Mouse (Mus musculus) gastrocnemius, adult 8-10 months (tissue): ENCODE measurements around the gene Pam. TPM values are rescaled to one million over a fixed set of nuclear protein-coding genes. Genes with fewer than 3 reads are reported as not detected.

Experiments used
- DNase-seq, 2 experiments: peaks; one replicate each; pipeline ENCODE4 v3.0.0; 2022; ENCODE audit warnings: low spot score in 2 of 2
- total RNA-seq, 4 experiments: library from RNA; stranded (reverse); gene quantifications; 2 replicates each; pipeline ENCODE4 v1.2.4; 2022

Pam gene
- total RNA-seq, 4 experiments from 2014 or later = 19.6 to 32.4 (median 23.9) TPM

DNA sequence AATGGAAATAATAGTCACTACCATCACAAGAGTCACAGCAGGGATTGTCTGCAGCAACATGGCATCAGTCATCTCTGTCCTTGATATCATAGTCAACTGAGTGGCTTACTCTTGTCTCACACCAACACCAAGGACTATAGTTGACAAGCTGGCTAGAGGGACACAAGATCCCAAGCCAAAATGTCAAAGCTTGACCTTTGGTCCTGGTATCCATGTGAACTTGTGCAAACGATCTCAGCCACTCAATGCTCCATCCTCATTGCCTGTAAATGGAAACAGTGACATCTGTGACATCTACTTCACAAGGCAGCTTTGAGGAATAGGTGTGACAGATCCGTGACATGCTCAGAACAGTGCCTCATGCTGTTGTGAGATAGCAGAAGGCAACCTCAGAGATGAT, 15.0 kb downstream of the Pam start:
- no peak for DNase-seq

DNA sequence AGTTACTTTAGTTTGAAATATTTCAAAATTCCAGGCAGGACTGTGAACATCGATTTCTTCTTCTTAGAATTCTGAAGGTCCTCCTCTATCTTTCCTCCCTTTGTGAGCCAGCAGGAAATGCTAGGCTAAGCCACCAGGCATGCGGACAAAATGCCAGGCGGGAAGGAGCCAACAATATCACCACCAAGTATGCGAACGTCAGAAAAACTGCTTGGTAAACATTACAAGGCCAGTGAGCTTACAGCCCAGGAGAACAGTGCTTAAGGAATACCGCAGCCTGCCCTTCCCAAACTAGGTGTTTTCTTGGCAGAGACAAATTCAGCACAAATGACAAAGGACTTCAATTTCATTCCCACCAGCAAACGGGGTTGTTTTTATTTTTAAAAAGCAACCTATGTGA, 15.8 kb downstream of the Pam start:
- no peak for DNase-seq

GRCm38 (mm10) chr1:98078735-98079134, 16.7 kb downstream of the Pam start:
- no peak for DNase-seq

- no peak for DNase-seq
Observed at GRCm38 (mm10) chr1:98073826-98074225, 21.6 kb downstream of the Pam start.

DNA sequence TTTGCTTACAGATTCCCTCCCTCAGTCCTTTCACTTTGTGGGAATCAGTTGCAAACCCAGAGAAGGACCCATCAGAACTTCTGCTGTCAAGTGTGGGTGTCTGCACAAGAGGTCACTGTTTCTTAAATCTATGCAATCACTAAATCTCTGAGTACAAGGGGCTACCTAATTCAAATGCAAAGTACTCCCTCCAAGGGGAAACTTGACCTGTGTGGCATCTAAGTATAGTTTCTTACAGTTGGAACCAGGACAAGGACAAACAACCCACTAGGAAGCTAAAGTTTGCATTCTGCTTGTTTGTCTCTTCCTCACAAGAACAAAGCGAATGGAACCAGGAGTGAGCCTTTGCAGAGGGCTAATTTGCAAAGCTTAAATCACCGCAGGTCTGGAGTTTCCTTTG, 22.3 kb downstream of the Pam start:
- DNase-seq = no peak

- DNase-seq = no peak
Observed at GRCm38 (mm10) chr1:98072045-98072444, 23.4 kb downstream of the Pam start.

GRCm38 (mm10) chr1:98071436-98071835, 24.0 kb downstream of the Pam start:
- DNase-seq = no peak

GRCm38 (mm10) chr1:98070743-98071325, 24.6 kb downstream of the Pam start:
- DNase-seq = no peak

DNA sequence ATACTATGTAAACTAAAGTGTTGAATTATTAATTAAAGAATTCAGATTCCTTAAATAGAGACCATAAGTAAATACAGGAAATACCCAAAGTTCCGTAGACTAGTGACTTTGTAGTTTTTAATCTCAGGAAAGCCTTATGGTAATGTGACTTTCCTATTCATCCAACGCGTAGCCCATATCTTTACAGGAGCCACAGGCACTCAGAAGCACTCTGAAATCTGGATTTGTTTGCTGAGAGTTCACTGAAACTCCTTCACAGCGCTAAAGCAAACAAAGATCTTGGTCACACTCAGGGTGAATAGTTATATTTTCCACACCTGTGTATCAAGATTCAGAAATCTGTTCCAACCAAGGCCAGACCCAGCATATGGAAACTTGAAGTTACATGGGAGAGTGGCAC, 27.3 kb downstream of the Pam start:
- no peak for DNase-seq

GRCm38 (mm10) chr1:98062074-98062473, 33.4 kb downstream of the Pam start:
- no peak for DNase-seq

DNA sequence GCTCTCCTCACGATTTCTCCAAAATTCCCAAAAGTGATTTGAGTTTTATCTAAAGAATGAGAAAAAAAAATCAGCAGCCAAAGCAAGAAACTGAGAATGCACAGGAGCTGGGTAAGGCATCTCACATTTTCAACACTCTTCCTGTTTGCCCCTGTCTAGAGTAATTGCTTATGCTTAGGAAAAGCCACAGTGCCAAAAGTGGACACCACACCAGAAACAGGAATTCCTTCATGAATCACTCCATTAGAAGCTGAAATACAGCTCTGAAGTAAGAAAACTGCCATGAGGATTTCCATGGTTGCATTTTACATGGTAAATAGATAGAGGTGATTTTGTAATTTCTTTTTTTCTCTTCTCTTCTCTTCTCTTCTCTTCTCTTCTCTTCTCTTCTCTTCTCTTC, 36.0 kb downstream of the Pam start:
- DNase-seq = no peak

- DNase-seq = no peak
Observed at GRCm38 (mm10) chr1:98056996-98057945, 38.2 kb downstream of the Pam start.

DNA sequence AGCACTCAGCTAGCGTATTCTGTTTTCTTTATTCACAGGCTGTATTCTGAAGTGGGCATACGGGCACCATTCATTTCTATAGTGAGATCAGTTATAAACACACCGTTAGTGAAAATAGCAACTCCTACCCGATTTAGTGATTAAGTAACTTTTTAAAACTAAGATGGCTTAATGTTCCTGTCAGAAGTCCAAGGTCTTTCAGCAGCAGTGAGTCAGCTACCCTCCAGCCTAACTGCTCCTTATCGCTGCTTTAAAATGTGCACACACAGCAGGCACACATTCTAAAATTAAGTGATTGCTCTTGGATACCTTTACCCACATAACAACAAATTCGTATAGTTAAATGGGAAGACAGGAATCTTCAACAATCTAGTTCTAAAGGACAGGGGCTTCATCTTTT, 39.2 kb downstream of the Pam start:
- no peak for DNase-seq

DNA sequence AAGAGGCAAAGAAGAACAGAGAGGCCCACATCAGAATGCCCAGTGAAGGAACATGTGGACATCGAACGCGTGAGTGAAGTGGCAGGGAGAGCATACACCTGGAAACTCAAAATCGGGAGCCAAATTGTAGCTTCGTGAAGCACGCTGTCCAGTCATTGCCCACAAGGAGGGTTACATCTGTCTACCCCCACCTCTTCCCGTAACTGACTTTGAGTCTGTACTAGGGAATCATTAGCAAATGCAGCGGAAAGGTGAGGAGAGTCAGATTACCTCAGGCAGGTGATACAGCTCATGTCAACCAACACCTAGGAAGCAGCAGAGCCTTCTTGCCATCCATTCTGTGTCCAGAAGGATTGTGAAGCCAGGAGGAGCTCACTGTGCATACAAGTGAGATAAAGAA, 39.9 kb downstream of the Pam start:
- no peak for DNase-seq

DNA sequence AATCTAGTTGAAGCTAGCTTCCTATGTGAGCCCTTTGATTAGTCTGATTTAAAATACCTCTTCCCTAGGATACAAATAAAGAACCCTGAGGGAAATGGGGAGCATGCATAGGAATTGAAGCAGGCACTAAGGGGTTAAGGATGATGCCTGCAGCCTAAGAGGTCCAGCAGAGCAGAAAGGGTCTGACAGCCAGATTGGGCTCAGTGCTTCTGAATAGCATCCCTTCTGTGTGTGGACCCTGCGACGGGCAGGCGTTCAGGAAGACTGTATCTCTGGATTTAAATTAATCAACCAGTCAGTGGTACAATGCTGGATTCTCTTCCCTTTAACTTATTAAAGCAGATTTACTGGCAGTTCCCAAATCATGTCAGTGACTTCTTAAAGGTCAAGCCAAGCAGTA, 41.5 kb downstream of the Pam start:
- DNase-seq = no peak

- no peak for DNase-seq
Observed at GRCm38 (mm10) chr1:98053447-98053846, 42.0 kb downstream of the Pam start.

GRCm38 (mm10) chr1:98052775-98053174, 42.7 kb downstream of the Pam start:
- DNase-seq = no peak

- no peak for DNase-seq
Observed at GRCm38 (mm10) chr1:98051039-98051438, 44.4 kb downstream of the Pam start.

GRCm38 (mm10) chr1:98049756-98050155, 45.7 kb downstream of the Pam start:
- no peak for DNase-seq

- DNase-seq = no peak
Observed at GRCm38 (mm10) chr1:98048218-98048801, 47.1 kb downstream of the Pam start.

- no peak for DNase-seq
Observed at GRCm38 (mm10) chr1:98047284-98048217, 47.9 kb downstream of the Pam start.
